ENCODE assay signal across 13 mouse cellular contexts in genomic region chr12:117227236-117227635, GRCm38 (mm10).
A peak's percentile ranks its signal among the peaks of the same experiment; 100 is the strongest.
DNase-seq lines count a peak whose midpoint lies in the region; ATAC-seq lines count a peak whose summit lies in the region.
"Had no signal": no experiment of that assay in that cellular context is flagged by ENCODE, and none has a peak within 500 bp of the region (broad histone marks: within the 10 kb centered on the region; RNA-seq: fewer than 3 reads in every experiment).

No protein-coding gene starts in this region.

- peak; percentile 82 for ATAC-seq in intestine, embryonic 15.5 days
- ATAC-seq in megakaryocyte, adult 5-6 weeks (ENCODE audit: poor library complexity, severe bottlenecking), result peak; percentile 47; the same call in 1 of the 2 replicates
- ATAC-seq: activated CD4-positive, CD25-positive, alpha-beta regulatory T cell, adult 4 months; forebrain, postnatal 0 days had no signal

- no peak overlapping the region for H3K9ac ChIP-seq in intestine, embryonic 15.5 days
- H3K9ac ChIP-seq: forebrain, postnatal 0 days; hindbrain, embryonic 15.5 days; lung, embryonic 15.5 days had no signal

- H3K4me3 ChIP-seq in intestine, embryonic 15.5 days (replicated peaks), result no peak overlapping the region
- H3K4me3 ChIP-seq in limb, embryonic 10.5 days, result no peak overlapping the region
- H3K4me3 ChIP-seq: hindbrain, embryonic 15.5 days; lung, embryonic 15.5 days had no signal

- no peaks in the 10 kb centered on the region for H3K4me1 ChIP-seq in intestine, embryonic 15.5 days (replicated peaks)
- peaks cover 6% of the 10 kb centered on the region for H3K4me1 ChIP-seq in limb, embryonic 10.5 days
- H3K4me1 ChIP-seq: hindbrain, embryonic 15.5 days; lung, embryonic 15.5 days had no signal

- no peaks in the 10 kb centered on the region for H3K27me3 ChIP-seq in intestine, embryonic 15.5 days (replicated peaks)
- no peaks in the 10 kb centered on the region for H3K27me3 ChIP-seq in limb, embryonic 10.5 days (ENCODE audit: low read depth, poor library complexity, severe bottlenecking)
- H3K27me3 ChIP-seq: hindbrain, embryonic 15.5 days; lung, embryonic 15.5 days had no signal

- no peaks in the 10 kb centered on the region for H3K36me3 ChIP-seq in intestine, embryonic 15.5 days
- H3K36me3 ChIP-seq in limb, embryonic 10.5 days, result no peaks in the 10 kb centered on the region
- H3K36me3 ChIP-seq: lung, embryonic 15.5 days had no signal

- 73% methylated on average over 3 of the region's 3 CpGs for WGBS in intestine, embryonic 15.5 days
- 83% methylated on average over 3 of the region's 3 CpGs for WGBS in limb, embryonic 10.5 days

- no peak overlapping the region for H3K4me2 ChIP-seq in intestine, embryonic 15.5 days (replicated peaks)
- H3K4me2 ChIP-seq: hindbrain, embryonic 15.5 days; lung, embryonic 15.5 days had no signal

- no peaks in the 10 kb centered on the region for H3K9me3 ChIP-seq in intestine, embryonic 15.5 days
- no peaks in the 10 kb centered on the region for H3K9me3 ChIP-seq in limb, embryonic 10.5 days (replicated peaks)
- H3K9me3 ChIP-seq: hindbrain, embryonic 15.5 days; lung, embryonic 15.5 days had no signal

- DNase-seq in kidney, adult 18-20 months, result peak; percentile 27
- no peak for DNase-seq in kidney, postnatal 4 days
- peak; percentile 18 to 52 for DNase-seq in kidney, postnatal 25 days
- no peak for DNase-seq in cerebellum, postnatal 10 days
- no peak for DNase-seq in limb, embryonic 10.5 days (ENCODE audit: low spot score)
- DNase-seq: cerebellum, adult 11-12 months; forebrain, postnatal 0 days; right cerebral cortex, adult 18-20 months had no signal

- no peak overlapping the region for H3K27ac ChIP-seq in intestine, embryonic 15.5 days
- no peak overlapping the region for H3K27ac ChIP-seq in limb, embryonic 10.5 days
- H3K27ac ChIP-seq: hindbrain, embryonic 15.5 days; lung, embryonic 15.5 days had no signal

Comparison
In these comparisons a context has a peak if more than half of its experiments do, and no peak if none do; other contexts are left out.
1. DNase-seq: peak in kidney, adult 18-20 months (single experiment) and kidney, postnatal 25 days (2 of 2); none in kidney, postnatal 4 days (0 of 2), cerebellum, postnatal 10 days (0 of 2) and limb, embryonic 10.5 days (single experiment).